Mouse (Mus musculus) forebrain, postnatal 0 days (tissue): Measurements from ENCODE around the gene Cel. TPM values are rescaled to one million over a fixed set of nuclear protein-coding genes. Genes with fewer than 3 reads are reported as not detected.

Experiments used
- ATAC-seq: fragments of 200-750 bp; cut with Nextera tagmentation; 2 replicates; pipeline ENCODE4 v1.8.0; 2017; ENCODE audit warnings: mild to moderate bottlenecking, moderate library complexity
- DNase-seq: peaks from one replicate; pipeline ENCODE4 v3.0.0-alpha.2; 2015
- H3K27ac ChIP-seq: fragments of 300-500 bp; sonication (generic); 2 replicates; pipeline ENCODE4 v1.5.1; 2014; ENCODE audit warnings: low read depth, mild to moderate bottlenecking, antibody characterized with exemption, low read length, moderate library complexity, mixed read lengths
- H3K27me3 ChIP-seq: fragments of 300-500 bp; sonication (generic); 2 replicates; pipeline ENCODE4 v1.6.1; 2014; ENCODE audit warnings: mild to moderate bottlenecking, low read length, mixed read lengths; ENCODE audit not compliant: insufficient read depth
- H3K36me3 ChIP-seq: fragments of 300-500 bp; sonication (generic); 2 replicates; pipeline ENCODE4 v1.6.1; 2014; ENCODE audit warnings: mild to moderate bottlenecking, moderate library complexity; ENCODE audit not compliant: insufficient read depth
- H3K4me1 ChIP-seq: fragments of 300-500 bp; sonication (generic); 2 replicates; pipeline ENCODE4 v1.6.1; 2014; ENCODE audit warnings: antibody characterized with exemption; ENCODE audit not compliant: insufficient read depth
- H3K4me2 ChIP-seq: fragments of 300-500 bp; sonication (generic); 2 replicates; pipeline ENCODE4 v1.6.1; 2014; ENCODE audit warnings: low read depth, mild to moderate bottlenecking, moderate library complexity
- H3K4me3 ChIP-seq: fragments of 300-500 bp; sonication (generic); 2 replicates; pipeline ENCODE4 v1.5.1; 2014; ENCODE audit warnings: low read depth, low read length, mixed read lengths
- H3K9ac ChIP-seq: fragments of 300-500 bp; sonication (generic); 2 replicates; pipeline ENCODE4 v1.6.1; 2014; ENCODE audit warnings: mild to moderate bottlenecking
- H3K9me3 ChIP-seq: fragments of 300-500 bp; sonication (generic); 2 replicates; pipeline ENCODE4 v1.6.1; 2016; ENCODE audit warnings: low read length
- CTCF ChIP-seq: sonication (generic); IDR thresholded peaks from 2 replicates; pipeline ENCODE4 v1.5.1; 2016; ENCODE audit warnings: antibody characterized with exemption, control low read depth, low read depth
- WGBS: fragments of 180-500 bp; shearing (Covaris S2); extraction: QIAGEN DNeasy Blood & Tissue Kit; methylation state at CpG from one replicate; pipeline ENCODE4 v1.1.7; 2014; 5-methylcytosine and 5-hydroxymethylcytosine counted together
- polyA plus RNA-seq: library from polyadenylated mRNA; unstranded; fragments of >200 nt; fragmentation: Nextera tagmentation; extraction: Ambion mirVana; gene quantifications from 2 replicates; pipeline ENCODE4 v1.2.1, GENCODE M21; 2015
- total RNA-seq: library from RNA; depleted of rRNA; stranded (reverse); fragments of >200 nt; gene quantifications from 2 replicates; pipeline ENCODE4 v1.2.3, GENCODE M21; 2014; rRNA removed

Cel gene
- total RNA-seq (not detected in 2 replicates), polyA plus RNA-seq (not detected in 2 replicates)

DNA sequence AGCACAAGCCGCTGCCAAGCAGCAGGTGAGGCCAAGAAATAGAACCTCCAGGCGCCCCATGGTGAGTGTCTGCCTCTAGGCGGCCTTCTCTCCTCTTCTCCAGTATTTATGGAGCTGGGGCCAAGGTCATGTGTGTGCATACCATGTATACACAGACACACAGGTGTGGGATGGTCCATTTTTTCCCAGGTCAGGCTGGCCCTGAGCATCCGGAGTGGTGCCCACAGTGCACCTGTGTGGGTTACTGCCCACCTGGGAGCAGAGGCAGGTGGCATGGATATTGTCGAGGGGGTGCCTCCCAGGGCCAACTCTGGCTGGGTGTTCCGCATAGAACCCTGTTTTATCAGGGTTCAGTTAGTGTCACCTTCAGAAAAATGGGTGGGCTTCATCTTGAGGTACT lies at the start of gene Cel:
Gene Cel, minus strand, starts transcription at position 101 of the 400 bp plus-strand sequence.
- H3K9ac ChIP-seq, result no peak within 1 kb of the TSS
- DNase-seq, result no peak
- ATAC-seq, result no peak
- H3K27me3 ChIP-seq, result no peaks in the 10 kb centered on the region
- no peak within 1 kb of the TSS for H3K4me3 ChIP-seq
- H3K36me3 ChIP-seq, result peaks cover 32% of the 10 kb centered on the region
- no peak within 1 kb of the TSS for H3K27ac ChIP-seq
- no peaks in the 10 kb centered on the region for H3K9me3 ChIP-seq
- no peak for TF ChIP-seq CTCF
- 73% methylated on average over 6 of the region's 6 CpGs for WGBS
- H3K4me2 ChIP-seq, result no peak within 1 kb of the TSS
- no peaks in the 10 kb centered on the region for H3K4me1 ChIP-seq

DNA sequence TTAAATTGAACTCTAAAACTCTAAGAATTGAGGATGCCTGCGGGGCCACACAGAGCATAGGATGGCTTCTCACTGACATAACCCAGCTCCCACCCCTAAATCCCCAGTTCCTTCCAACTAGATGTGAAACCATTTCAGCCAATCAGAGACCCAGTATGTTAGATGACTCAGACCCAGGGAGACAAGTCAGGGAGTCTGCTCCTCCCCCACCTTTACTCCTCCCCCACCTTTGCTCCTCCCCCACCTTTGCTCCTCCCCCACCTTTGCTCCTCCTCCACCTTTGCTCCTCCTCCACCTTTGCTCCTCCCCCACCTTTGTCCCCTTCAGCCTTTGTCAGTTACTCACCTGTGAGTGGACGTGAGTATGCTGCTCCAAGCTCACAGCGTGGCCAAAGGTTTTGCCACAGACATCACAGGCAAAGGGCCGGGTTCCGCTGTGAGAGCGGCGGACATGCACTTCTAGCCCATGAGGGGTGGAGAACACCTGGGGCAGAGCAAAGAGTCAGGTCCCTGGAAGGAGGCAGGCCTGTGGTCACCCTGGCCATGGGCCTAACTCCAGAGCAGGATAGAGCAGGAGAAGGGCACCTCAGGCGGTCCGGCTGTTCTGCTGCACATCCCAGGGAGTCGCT lies 49.3 kb upstream of the Cel start:
- no peak overlapping the region for H3K27ac ChIP-seq
- H3K9ac ChIP-seq, result no peak overlapping the region
- no peaks in the 10 kb centered on the region for H3K36me3 ChIP-seq
- TF ChIP-seq CTCF, result no peak
- no peak overlapping the region for H3K4me3 ChIP-seq
- WGBS, result 64% methylated on average over 10 of the region's 10 CpGs
- H3K4me1 ChIP-seq, result no peaks in the 10 kb centered on the region
- H3K9me3 ChIP-seq, result no peaks in the 10 kb centered on the region
- DNase-seq, result no peak
- no peak for ATAC-seq
- no peaks in the 10 kb centered on the region for H3K27me3 ChIP-seq
- no peak overlapping the region for H3K4me2 ChIP-seq

DNA sequence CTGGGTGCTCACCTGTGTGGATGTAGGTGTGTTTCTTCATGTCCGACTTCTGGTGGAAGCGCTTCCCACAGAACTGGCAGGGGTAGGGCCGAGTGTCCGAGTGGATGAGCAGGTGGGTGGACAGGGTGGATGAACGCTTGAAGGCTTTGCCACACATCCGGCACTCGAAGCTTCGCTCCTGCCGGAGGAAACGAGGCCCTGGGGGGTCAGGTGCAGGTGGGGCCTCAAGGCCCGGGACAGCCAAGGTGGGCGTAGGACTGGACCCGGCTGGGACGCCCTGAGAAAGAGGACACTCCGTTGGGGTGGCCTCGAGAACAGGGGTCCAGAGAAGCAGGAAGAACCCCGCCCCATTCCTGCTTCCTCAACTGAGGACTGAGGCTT lies 48.2 kb upstream of the Cel start:
- no peak for TF ChIP-seq CTCF
- WGBS, result 89% methylated on average over 17 of the region's 17 CpGs

DNA sequence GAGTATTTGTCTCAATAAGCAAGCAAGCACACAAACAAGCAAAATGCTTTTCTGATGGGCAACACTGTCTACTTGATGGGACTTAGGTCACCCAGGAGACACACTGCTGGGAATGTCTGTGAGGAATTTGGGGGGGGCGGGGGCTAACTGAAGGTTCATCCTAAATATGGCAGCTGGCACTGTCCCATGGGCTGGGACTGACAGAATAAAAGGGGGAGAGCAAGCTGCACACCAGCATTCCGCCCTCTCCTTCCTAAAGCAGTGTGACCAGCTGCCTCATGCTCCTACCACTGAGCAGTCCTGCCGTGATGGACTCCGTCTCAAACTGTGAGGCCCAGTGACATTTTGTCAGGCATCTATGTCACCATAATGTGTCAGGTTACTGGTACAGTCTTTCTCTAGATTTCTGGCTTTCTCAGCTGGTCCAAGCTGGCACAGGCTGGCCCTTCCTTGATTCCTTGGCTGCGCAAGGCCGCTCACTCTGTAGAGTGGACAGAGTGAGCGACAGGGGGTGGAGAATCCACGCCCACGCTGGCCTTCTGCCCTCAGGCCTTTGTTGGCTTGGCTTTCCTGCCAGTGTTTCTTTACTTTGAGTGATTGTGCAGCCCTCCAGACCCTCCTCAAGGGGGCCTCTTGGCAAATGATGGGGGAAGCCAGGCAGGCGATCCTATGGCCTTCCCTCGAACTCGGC lies 47.7 kb upstream of the Cel start:
- no peak overlapping the region for H3K4me2 ChIP-seq
- H3K4me1 ChIP-seq, result no peaks in the 10 kb centered on the region
- 61% methylated on average over 12 of the region's 12 CpGs for WGBS
- H3K9me3 ChIP-seq, result no peaks in the 10 kb centered on the region
- H3K4me3 ChIP-seq, result no peak overlapping the region
- TF ChIP-seq CTCF, result no peak
- H3K27me3 ChIP-seq, result no peaks in the 10 kb centered on the region
- H3K36me3 ChIP-seq, result no peaks in the 10 kb centered on the region; the same call in 1 of the 2 replicates
- ATAC-seq (no peak), DNase-seq (peak; percentile 2)
- H3K9ac ChIP-seq, result no peak overlapping the region
- no peak overlapping the region for H3K27ac ChIP-seq

More for the DNA sequence above, 48.2 kb upstream of the Cel start:
- DNase-seq, result no peak
- no peak overlapping the region for H3K4me2 ChIP-seq
- H3K4me1 ChIP-seq, result no peaks in the 10 kb centered on the region
- no peaks in the 10 kb centered on the region for H3K9me3 ChIP-seq
- no peaks in the 10 kb centered on the region for H3K27me3 ChIP-seq
- no peaks in the 10 kb centered on the region; the same call in 1 of the 2 replicates for H3K36me3 ChIP-seq
- ATAC-seq, result no peak
- no peak overlapping the region for H3K27ac ChIP-seq
- H3K9ac ChIP-seq, result no peak overlapping the region
- H3K4me3 ChIP-seq, result no peak overlapping the region

DNA sequence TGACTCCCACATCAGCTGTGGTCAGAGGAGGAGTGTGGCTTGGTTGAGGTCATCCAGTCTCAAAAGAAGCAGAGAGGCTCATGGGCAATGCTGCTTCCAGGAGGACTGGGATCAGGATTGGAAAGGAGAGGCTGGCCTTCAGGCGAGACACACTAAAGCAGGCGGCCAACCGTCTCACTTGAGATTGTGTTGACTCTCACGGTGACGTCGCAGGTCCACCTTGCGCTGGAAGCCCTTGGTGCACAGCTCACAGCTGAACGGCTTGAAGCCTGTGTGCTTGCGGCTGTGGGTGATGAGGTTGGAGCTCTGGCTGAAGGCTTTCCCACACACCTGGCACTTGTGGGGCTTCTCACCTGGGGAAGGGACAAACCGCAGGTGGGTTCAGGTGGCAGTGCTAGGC lies 46.6 kb upstream of the Cel start:
- ATAC-seq, result no peak
- no peaks in the 10 kb centered on the region for H3K9me3 ChIP-seq
- no peak for TF ChIP-seq CTCF

DNA sequence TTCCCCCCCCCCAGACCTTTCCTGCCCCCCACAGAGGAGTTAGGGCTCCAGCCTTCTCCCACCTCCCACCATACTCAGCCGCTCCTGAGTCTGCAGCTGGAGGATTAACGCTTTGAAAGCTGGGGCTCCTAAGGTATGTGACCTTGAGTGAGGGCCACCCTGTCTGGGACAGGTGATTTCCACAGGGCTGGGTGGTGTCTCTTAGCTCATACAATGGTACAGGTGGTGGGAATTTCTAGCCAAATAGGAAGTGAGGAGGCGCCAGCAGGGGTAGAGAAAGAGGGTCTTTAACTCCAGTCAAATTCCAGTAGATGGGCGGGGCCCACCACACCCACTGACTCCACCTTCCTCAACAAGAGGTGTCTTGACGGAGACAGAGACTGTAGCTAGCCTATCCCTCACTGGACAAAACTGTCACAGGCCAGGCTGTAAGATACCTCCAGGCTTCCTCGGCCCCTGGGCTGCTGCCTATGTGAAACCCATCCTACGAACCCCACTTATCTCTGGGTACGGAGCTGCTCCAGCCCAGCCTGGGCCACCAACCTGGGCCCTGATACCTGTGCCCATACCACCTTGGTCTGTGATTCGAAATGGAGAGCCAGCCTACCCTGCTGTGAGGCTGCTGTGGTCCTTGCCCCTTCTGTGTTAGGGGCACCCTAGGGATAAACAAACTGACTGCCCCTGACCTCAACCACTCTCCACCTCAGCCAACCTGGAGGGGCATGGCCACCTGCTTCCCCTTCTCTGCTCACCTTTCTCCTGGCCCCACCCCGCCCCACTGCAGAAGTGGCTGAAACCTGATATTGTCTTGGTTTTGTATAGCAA lies 44.4 kb upstream of the Cel start:
- TF ChIP-seq CTCF, result no peak
- H3K27me3 ChIP-seq, result no peaks in the 10 kb centered on the region
- DNase-seq, result no peak
- H3K4me3 ChIP-seq, result no peak overlapping the region
- H3K27ac ChIP-seq, result no peak overlapping the region
- H3K9me3 ChIP-seq, result no peaks in the 10 kb centered on the region
- H3K4me2 ChIP-seq, result no peak overlapping the region
- WGBS, result 51% methylated on average over 10 of the region's 10 CpGs
- H3K9ac ChIP-seq, result no peak overlapping the region
- no peaks in the 10 kb centered on the region for H3K4me1 ChIP-seq
- no peak for ATAC-seq
- H3K36me3 ChIP-seq, result no peaks in the 10 kb centered on the region; the same call in 1 of the 2 replicates

More for the DNA sequence above, 46.6 kb upstream of the Cel start:
- no peak for DNase-seq
- Histone ChIP-seq H3K27me3 (no peaks in the 10 kb centered on the region), H3K36me3 (no peaks in the 10 kb centered on the region; the same call in 1 of the 2 replicates), H3K4me3 (no peak overlapping the region), H3K9ac (no peak overlapping the region), H3K4me1 (no peaks in the 10 kb centered on the region), H3K27ac (no peak overlapping the region), H3K4me2 (no peak overlapping the region)
- WGBS, result 89% methylated on average over 10 of the region's 10 CpGs
